Mouse (Mus musculus) hindbrain, embryonic 11.5 days (tissue): ENCODE data around the gene Rad23b. TPM values are rescaled to one million over a fixed set of nuclear protein-coding genes. Genes with fewer than 3 reads are reported as not detected.
"Not testable (repeated sequence)": the region's sequence is repeated elsewhere in the genome, so short reads cannot be mapped to it uniquely, and the experiment has no call there.

Source experiments
- ATAC-seq: fragments of 200-750 bp; cut with Nextera tagmentation; 2 replicates; pipeline ENCODE4 v1.8.0; 2017; ENCODE audit warnings: mild to moderate bottlenecking, moderate TSS enrichment, moderate library complexity; ENCODE audit not compliant: low FRiP score
- DNase-seq: peaks from one replicate; pipeline ENCODE4 v3.0.0-alpha.2; 2015; ENCODE audit warnings: low spot score
- H3K27ac ChIP-seq: fragments of 300-500 bp; sonication (generic); 2 replicates; pipeline ENCODE4 v1.5.1; 2014; ENCODE audit warnings: mild to moderate bottlenecking, low read depth, low read length
- H3K27me3 ChIP-seq: fragments of 300-500 bp; sonication (generic); 2 replicates; pipeline ENCODE4 v1.6.1; 2014; ENCODE audit warnings: mild to moderate bottlenecking, low read length, moderate library complexity, mixed read lengths; ENCODE audit not compliant: control insufficient read depth, insufficient read depth
- H3K36me3 ChIP-seq: fragments of 300-500 bp; sonication (generic); 2 replicates; pipeline ENCODE4 v1.6.1; 2014; ENCODE audit warnings: mild to moderate bottlenecking, low read length, moderate library complexity, mixed read lengths; ENCODE audit not compliant: control insufficient read depth, insufficient read depth
- H3K4me1 ChIP-seq: fragments of 300-500 bp; sonication (generic); replicated peaks from 2 replicates; pipeline ENCODE4 v1.6.1; 2014; ENCODE audit warnings: low read length, mixed read lengths; ENCODE audit not compliant: control insufficient read depth, insufficient read depth
- H3K4me2 ChIP-seq: fragments of 300-500 bp; sonication (generic); replicated peaks from 2 replicates; pipeline ENCODE4 v1.6.1; 2014; ENCODE audit warnings: mild to moderate bottlenecking, low read depth, low read length
- H3K4me3 ChIP-seq: fragments of 300-500 bp; sonication (generic); 2 replicates; pipeline ENCODE4 v1.5.1; 2014; ENCODE audit warnings: low read depth, low read length
- H3K9ac ChIP-seq: fragments of 300-500 bp; sonication (generic); 2 replicates; pipeline ENCODE4 v1.6.1; 2014; ENCODE audit warnings: low read depth, low read length
- H3K9me3 ChIP-seq: fragments of 300-500 bp; sonication (generic); 2 replicates; pipeline ENCODE4 v1.6.1; 2016; ENCODE audit warnings: low read length; ENCODE audit not compliant: control insufficient read depth
- WGBS: fragments of 180-500 bp; shearing (Covaris S2); extraction: QIAGEN DNeasy Blood & Tissue Kit; methylation state at CpG from one replicate; pipeline ENCODE4 v1.1.7; 2014; 5-methylcytosine and 5-hydroxymethylcytosine counted together
- polyA plus RNA-seq: library from polyadenylated mRNA; unstranded; fragments of >200 nt; fragmentation: Nextera tagmentation; extraction: Ambion mirVana; gene quantifications from 2 replicates; pipeline ENCODE4 v1.2.1, GENCODE M21; 2014

Rad23b gene
- polyA plus RNA-seq, 1 experiment from 2014 or later, result 105 TPM

- ATAC-seq (no peak), DNase-seq (no peak)
- Histone ChIP-seq H3K27me3 (no peaks in the 10 kb centered on the region), H3K4me1 (no peaks in the 10 kb centered on the region), H3K4me2 (no peak overlapping the region), H3K36me3 (no peaks in the 10 kb centered on the region), H3K9ac (no peak overlapping the region), H3K9me3 (no peaks in the 10 kb centered on the region), H3K4me3 (no peak overlapping the region), H3K27ac (no peak overlapping the region)
- 95% methylated on average over 1 of the region's 1 CpGs for WGBS
Measured at GRCm38 (mm10) chr4:55406558-55406957, 56.7 kb downstream of the Rad23b start.

- H3K36me3 ChIP-seq, result no peaks in the 10 kb centered on the region
- 52% methylated on average over 2 of the region's 2 CpGs for WGBS
- no peaks in the 10 kb centered on the region for H3K9me3 ChIP-seq
Measured at GRCm38 (mm10) chr4:55408081-55408480, 58.2 kb downstream of the Rad23b start.

DNA sequence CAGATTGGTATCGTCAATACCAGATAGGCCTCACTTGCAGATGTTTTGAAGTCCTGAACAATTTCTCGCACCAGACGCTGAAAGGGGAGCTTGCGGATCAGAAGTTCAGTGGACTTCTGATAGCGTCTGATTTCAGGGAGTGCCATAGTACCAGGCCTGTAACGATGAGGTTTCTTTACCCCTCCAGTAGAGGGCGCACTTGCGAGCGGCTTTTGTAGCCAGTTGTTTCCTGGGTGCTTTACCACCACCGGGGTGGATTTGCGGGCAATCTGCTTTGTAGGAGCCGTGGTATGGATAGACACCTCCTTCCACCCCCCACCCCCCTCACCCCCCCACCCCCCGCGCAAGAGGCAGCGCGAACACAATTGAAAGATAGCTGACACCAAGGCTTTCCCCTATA is 59.2 kb downstream of the Rad23b start:
- H3K9ac ChIP-seq, result no peak overlapping the region
- H3K27ac ChIP-seq, result no peak overlapping the region
- 96% methylated on average over 16 of the region's 16 CpGs for WGBS
- no peak overlapping the region for H3K4me2 ChIP-seq
- no peak overlapping the region for H3K4me3 ChIP-seq
- H3K36me3 ChIP-seq, result no peaks in the 10 kb centered on the region
- H3K27me3 ChIP-seq, result no peaks in the 10 kb centered on the region
- H3K9me3 ChIP-seq, result no peaks in the 10 kb centered on the region
- ATAC-seq (no peak), DNase-seq (no peak)
- no peaks in the 10 kb centered on the region for H3K4me1 ChIP-seq

More at GRCm38 (mm10) chr4:55408081-55408480, 58.2 kb downstream of the Rad23b start:
- Histone ChIP-seq H3K9ac (no peak overlapping the region), H3K4me2 (no peak overlapping the region), H3K27me3 (no peaks in the 10 kb centered on the region), H3K4me3 (no peak overlapping the region), H3K27ac (no peak overlapping the region), H3K4me1 (no peaks in the 10 kb centered on the region)
- no peak for ATAC-seq
- no peak for DNase-seq

GRCm38 (mm10) chr4:55409578-55410224 is 59.9 kb downstream of the Rad23b start:
- H3K9ac ChIP-seq, DNase-seq, H3K4me2 ChIP-seq, H3K4me1 ChIP-seq, H3K9me3 ChIP-seq, ATAC-seq, H3K27ac ChIP-seq, H3K4me3 ChIP-seq, H3K36me3 ChIP-seq, H3K27me3 ChIP-seq: not testable (repeated sequence)
- WGBS, result 85% methylated on average over 1 of the region's 1 CpGs

GRCm38 (mm10) chr4:55415864-55416263 is 66.0 kb downstream of the Rad23b start:
- H3K9me3 ChIP-seq, result no peaks in the 10 kb centered on the region
- no peak overlapping the region for H3K27ac ChIP-seq
- H3K4me1 ChIP-seq, result no peaks in the 10 kb centered on the region
- ATAC-seq (no peak), DNase-seq (no peak)
- H3K9ac ChIP-seq, result no peak overlapping the region
- WGBS, result 37% methylated on average over 3 of the region's 3 CpGs
- H3K4me3 ChIP-seq, result no peak overlapping the region
- H3K4me2 ChIP-seq, result no peak overlapping the region
- H3K36me3 ChIP-seq, result no peaks in the 10 kb centered on the region
- no peaks in the 10 kb centered on the region for H3K27me3 ChIP-seq

GRCm38 (mm10) chr4:55426250-55426649 is 76.4 kb downstream of the Rad23b start:
- no peak for ATAC-seq
- Histone ChIP-seq H3K4me3 (no peak overlapping the region), H3K9ac (no peak overlapping the region), H3K27ac (no peak overlapping the region), H3K4me1 (no peaks in the 10 kb centered on the region), H3K36me3 (no peaks in the 10 kb centered on the region), H3K27me3 (no peaks in the 10 kb centered on the region), H3K4me2 (no peak overlapping the region), H3K9me3 (no peaks in the 10 kb centered on the region)
- 77% methylated on average over 4 of the region's 4 CpGs for WGBS
- no peak for DNase-seq

Other genes starting within 250 kb of the Rad23b start
- gene Klf4, start 182.4 kb downstream of the Rad23b start, polyA plus RNA-seq, result 1.6 and 2.2 TPM in 2 replicates